Mouse (Mus musculus) kidney, postnatal 25 days (tissue): ENCODE results near the gene Eif2s2.
"Not testable (repeated sequence)": the region's sequence is repeated elsewhere in the genome, so short reads cannot be mapped to it uniquely, and the experiment has no call there.

ENCODE experiments used
- DNase-seq, 2 experiments: peaks; one replicate each; pipeline ENCODE4 v3.0.0; 2021; ENCODE audit warnings: mixed read lengths in 2 of 2

Gene Eif2s2

DNA sequence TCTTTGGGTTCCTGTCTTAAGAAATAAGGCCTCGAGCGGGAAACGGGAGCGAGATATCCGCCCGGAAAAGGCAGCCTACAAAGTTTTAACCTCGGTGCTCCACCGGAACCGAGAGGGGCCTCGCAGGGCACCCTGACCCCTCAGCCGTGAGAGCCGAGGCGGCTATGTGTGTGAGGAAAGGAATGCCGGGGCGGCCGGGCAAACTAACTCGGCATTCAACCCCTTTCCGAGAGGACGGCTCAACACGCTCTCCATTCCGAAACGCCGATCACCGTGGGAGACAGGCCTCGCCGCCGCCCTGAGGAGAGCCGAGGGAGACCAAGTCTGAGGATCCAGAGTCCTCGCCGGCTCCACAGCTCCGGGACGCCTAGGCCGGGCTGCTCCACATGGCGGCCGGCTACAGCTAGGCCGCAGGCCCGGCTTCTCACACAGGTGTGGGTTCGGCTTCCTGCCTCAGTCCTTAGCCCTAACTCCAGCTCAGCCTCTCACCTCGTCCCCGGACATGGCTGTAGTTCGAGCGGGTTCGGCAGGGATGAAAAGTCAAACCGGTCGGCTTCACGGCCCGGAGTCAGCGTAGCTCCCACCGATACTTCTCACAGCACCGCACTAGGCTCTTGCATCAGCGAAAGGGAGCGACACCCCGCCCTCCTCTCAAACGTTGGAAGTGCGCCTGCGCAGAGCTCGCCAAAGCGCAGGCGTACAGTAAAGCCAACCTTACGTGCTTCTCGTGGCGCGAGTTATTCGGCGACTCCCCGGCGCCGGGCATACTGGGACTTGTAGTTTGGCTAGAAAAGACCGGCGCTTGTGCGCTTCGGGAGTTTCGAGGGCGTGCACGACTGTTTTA, at the start of gene Eif2s2:
TSS of gene Eif2s2 (minus strand) at position 735 of the 844 bp plus-strand sequence.
- peak; percentile 95 to 98 for DNase-seq

- DNase-seq, result no peak
Observed at GRCm38 (mm10) chr2:154941952-154942351, 49.2 kb upstream of the Eif2s2 start.

DNA sequence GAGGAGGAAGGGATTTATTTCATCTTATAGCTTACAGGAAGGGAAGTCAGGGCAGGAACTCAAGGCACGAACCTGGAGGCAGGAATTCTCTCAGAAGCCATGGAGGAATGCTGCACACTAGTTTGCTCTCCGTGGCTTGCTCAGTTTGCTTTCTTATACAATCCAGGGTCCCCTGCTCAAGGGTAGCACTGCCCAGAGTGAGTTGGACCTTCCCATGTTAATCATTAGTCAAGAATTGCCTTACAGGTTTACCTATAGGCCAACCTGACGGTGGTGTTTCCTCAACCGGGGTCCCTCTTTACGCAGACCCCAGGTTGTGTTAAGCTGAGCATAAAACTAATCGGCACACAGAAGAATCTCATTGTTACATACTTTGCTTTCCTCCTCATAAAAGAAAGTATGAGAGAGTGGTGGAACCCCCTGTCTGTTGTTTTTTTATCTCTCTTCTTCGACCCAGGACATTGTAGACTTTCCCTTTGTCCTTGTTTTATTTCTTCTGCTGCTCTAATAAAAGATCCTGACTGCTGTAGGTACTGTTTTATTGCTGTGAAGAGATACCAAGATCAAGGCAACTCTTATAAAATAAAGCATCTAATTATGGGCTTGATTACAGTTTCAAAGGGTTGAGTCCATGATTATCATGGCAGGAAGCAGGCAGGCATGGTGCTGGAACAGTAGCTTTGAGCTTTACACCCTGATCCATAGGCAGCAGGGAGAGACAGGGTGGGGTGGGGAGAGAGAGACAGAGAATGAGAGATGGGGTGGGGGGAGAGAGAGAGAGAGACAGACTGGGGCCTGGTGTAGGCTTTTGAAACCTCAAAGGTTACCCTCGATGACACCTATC, 45.0 kb upstream of the Eif2s2 start:
- DNase-seq, result no peak

DNA sequence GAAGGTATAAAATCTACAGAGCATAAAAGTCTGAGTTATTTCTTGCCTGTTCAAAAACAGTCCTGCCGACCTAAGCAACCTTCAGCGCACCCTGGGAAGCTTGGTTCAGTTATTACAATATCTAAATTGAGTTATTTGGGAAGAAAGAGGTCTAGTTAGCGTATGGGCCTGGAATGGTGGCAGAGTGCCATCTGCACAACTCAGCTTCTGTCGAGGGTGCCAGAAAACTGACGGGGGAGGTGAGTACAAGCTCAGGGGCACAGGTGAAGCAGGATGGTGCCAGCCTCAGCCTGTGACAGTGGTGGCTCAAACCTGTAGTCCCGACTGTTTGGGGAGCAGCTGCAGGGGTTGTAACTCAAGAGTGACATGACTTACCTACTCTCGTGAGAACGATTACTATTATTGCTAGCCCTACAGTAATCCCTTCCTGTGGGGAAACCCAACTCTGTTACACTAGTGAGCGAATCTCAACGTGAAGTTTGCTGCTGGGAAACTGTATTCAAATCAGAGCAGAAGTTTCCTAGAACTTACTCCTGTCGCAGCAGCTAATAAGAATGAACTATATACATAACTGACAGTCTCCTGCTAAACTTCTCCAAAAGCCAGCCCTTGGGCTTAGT, 43.9 kb upstream of the Eif2s2 start:
- no peak for DNase-seq

GRCm38 (mm10) chr2:154936106-154936505, 43.4 kb upstream of the Eif2s2 start:
- no peak for DNase-seq

DNA sequence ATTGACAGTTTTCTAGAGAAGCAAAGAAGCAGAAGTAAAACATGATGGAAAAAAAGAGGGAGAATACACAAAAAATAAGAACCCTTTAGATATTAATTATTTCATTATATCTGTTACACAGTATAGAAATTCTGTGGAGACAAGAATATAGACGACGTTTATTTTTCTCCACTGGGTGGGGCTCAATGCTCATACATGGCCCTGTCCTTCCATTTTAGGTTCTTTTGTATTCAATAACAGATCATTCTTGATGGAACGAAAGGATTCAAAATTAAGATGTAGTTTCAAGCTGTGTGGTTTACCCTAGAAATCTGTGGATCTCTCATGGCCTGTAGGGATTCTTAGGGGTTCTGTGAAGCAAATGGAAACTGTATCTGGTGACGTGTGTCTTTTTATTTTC, 41.1 kb upstream of the Eif2s2 start:
- DNase-seq, result no peak

DNA sequence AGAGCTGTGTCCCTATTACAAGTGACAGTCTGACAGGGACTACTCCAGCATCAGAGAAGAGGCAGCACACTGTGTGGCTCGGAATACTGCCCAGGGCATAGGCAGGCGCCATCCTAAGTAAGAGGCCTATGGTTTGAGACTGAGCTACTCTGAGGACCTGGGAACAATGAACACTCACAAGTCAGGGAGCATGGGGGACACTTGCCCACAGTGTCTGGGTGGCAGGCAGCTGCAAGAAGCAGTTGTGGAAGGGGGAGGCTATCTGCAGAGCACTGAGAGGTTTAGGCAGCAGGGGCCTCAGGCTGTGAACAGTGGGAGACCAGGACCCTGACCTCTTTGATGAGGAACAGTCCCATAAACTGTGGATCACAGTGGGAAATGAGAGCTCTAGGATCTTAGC, 35.6 kb upstream of the Eif2s2 start:
- no peak for DNase-seq

- no peak for DNase-seq
Observed at GRCm38 (mm10) chr2:154926843-154927242, 34.1 kb upstream of the Eif2s2 start.

- no peak for DNase-seq
Observed at GRCm38 (mm10) chr2:154925411-154926031, 32.8 kb upstream of the Eif2s2 start.

DNA sequence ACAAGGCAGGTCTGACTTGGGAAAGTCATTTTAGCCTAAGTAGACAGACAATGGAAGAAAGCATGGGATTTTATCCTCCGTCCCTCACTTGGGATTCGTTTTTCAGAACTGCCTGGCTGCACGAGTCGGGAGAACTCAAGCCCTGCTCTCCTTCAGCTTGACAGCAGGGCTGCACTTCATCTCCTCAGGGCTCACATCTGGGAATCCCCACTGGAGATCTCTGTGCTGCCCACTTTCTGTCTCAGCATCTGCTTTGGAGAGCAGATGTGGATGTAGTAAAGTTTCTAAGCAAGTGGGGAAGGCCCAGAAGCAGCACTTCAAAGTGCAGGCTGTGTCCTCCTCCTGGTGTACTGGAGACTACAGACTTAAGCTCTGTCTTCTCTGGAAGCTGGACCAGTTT, 29.4 kb upstream of the Eif2s2 start:
- not testable (repeated sequence) for DNase-seq

DNA sequence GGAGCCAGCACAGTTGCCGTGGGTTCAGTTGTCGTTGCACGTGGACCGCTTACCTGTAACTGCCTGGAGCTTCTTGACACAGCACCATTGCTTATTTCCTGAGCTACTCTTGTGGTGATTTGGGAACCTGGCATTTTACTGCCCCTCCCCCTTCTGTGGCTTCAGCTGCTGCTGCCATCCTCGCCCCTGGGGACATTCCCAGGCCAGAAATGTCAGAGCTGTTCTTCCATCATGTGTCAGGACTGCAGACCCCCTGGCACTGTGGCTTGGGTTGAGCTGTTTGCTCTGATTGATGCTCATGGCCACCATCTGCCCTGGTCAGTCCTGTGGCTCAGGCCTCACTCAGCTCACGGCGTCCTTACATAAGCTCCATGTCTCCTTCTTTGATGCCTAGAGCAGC, 28.2 kb upstream of the Eif2s2 start:
- DNase-seq, result no peak

- DNase-seq, result no peak
Observed at GRCm38 (mm10) chr2:154917866-154918641, 25.3 kb upstream of the Eif2s2 start.

DNA sequence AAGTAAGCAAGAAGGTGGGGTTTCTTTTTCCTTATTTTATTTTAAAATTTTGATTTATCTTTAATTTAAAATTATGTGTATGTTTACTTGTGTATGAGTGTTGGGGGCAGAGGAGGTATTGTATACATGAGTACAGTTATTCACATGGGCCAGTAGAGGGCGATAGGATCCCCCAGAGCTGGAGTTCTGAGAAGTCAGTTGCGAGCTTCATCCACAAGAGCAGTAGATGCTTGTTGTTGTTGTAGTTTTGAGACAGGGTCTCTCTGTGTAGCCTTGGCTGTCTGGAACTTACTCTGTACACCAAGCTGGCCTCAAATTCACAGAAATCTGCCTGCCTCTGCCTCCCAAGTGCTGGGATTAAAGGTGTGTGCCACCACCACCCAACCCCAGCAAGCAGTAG, 23.8 kb upstream of the Eif2s2 start:
- peak; percentile 21 to 39 for DNase-seq

DNA sequence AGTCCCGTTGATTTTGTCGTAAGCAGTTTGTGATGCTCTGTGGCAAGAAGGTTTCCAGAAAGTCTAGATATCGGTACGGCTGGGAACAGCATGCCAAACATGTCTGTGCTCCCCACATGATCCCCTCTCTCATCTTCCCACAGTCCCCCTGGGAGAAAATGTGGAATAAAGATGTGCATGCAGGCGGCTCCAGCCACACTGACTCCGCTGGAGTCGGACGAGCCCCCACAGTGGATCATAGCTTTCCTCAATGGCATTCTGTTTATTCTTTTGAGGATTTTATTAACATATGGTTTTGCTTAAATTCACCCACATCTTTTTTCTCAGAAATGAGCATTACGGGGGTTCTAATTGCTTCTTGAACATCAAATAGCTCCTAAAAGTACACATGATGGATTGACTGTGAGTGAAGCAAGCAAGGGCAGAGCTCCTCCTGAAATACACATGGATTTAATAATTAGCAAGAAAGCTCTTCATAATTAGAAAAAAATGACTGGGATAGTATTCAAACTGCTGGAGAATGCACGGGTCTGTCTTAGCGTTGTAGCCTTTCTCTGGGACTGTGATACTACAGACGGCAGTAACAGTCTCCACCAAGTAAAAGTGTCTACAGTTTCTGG, 23.3 kb upstream of the Eif2s2 start:
- DNase-seq, result no peak

GRCm38 (mm10) chr2:154909789-154910188, 17.1 kb upstream of the Eif2s2 start:
- DNase-seq, result no peak

DNA sequence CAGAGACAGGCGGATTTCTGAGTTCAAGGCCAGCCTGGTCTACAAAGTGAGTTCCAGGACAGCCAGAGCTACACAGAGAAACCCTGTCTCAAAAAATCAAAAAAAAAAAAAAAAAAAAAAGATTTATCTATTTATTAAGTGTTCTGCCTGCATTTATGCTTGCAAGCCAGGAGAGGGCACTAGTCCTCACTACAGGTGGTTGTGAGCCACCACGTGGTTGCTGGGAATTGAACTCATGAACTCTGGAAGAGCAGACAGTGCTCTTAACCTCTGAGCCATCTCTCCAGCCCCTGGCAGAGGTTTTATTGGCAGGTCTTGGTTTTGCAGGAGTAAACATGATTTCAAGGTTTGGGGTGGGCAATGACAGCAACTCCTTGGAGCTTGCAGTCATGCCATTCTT, 15.5 kb upstream of the Eif2s2 start:
- not testable (repeated sequence) for DNase-seq

DNA sequence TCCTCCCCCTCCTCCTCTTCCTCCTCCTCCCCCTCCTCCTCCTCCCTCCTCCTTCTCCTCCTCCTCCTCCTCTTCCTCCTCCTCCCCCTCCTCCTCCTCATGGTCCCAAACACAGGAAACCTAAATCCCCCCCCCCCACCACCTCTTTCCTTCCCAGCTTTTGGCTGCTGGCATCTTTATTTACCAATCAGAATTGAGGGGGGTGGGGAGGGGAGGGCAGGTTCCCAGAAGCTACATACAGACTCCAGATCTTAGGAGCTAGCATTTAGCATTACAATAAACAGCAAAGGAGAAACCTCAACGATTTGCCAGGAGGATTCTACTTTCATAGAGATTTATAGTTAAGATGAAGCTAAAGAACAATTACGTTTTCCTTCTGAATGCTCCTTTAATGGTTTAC, 13.1 kb upstream of the Eif2s2 start:
- no peak for DNase-seq

GRCm38 (mm10) chr2:154902111-154902510, 9.4 kb upstream of the Eif2s2 start:
- no peak for DNase-seq

GRCm38 (mm10) chr2:154899412-154899811, 6.7 kb upstream of the Eif2s2 start:
- not testable (repeated sequence) for DNase-seq

DNA sequence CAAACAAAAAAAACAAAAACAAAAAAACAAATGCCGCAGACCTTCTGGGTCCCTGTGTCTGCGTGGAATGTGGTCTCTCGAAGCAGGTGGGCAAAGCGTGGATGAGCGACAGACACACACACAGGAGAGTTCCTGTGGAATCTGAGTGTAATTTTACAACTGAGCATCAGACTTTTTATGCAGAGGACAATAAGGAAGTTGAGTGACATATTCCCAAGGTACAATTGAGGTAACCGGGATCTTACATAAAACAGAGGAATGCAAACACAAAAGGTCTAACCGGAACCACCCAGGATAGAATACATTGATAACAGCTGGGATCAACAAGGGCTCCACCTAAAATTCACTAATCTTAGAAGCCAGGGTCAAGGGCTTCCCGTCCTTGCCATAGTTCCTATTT, 6.3 kb upstream of the Eif2s2 start:
- not testable (repeated sequence) for DNase-seq

GRCm38 (mm10) chr2:154893548-154893947, 813 bp upstream of the Eif2s2 start:
- DNase-seq, result no peak

DNA sequence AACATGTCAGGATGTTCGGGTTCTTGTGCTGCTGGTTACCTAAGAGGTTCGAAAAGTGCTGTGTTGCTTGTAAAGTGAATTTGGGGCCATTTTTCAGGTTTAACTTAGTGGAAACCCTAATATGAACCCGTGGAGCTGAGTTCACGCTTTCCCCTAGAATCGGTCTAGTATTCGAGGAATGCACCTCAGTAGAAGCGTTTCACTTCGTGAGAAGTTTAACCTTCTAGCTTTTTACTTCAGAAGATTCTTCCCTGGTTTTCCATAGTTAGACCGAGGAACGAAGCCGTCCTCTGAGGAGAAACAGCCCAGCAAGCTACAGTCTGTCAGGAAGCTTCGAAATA, 280 bp upstream of the Eif2s2 start:
- no peak for DNase-seq
